In genomic region chr9:56862863-56863262, GRCm38 (mm10) we compare ENCODE assay signal across 16 mouse cellular contexts. TPM values are rescaled to one million over a fixed set of nuclear protein-coding genes. Genes with fewer than 3 reads are reported as not detected.
"Had no signal": no experiment of that assay in that cellular context is flagged by ENCODE, and none has a peak within 500 bp of the region (broad histone marks: within the 10 kb centered on the region; RNA-seq: fewer than 3 reads in every experiment).

No protein-coding gene starts in this region.

- H3K36me3 ChIP-seq: limb, embryonic 13.5 days; midbrain, embryonic 13.5 days; neural tube, embryonic 15.5 days had no signal

- H3K4me2 ChIP-seq: midbrain, embryonic 13.5 days; neural tube, embryonic 15.5 days had no signal

- H3K27me3 ChIP-seq: limb, embryonic 13.5 days had no signal

- DNase-seq: left cerebral cortex, postnatal 4 days; lung, adult 18-20 months; lung, postnatal 36 days; right cerebral cortex, adult 18-20 months; right cerebral cortex, postnatal 25 days; thymus, postnatal 36 days had no signal

- H3K27ac ChIP-seq: kidney, postnatal 0 days; layer of hippocampus, adult 2 months; liver, embryonic 14.5 days; midbrain, embryonic 13.5 days; neural tube, embryonic 15.5 days had no signal

- ATAC-seq: midbrain, embryonic 13.5 days had no signal

- H3K9ac ChIP-seq: limb, embryonic 13.5 days; liver, embryonic 14.5 days; midbrain, embryonic 13.5 days; neural tube, embryonic 15.5 days had no signal

- H3K4me3 ChIP-seq: layer of hippocampus, adult 2 months; limb, embryonic 13.5 days; midbrain, embryonic 13.5 days; myocyte; neural tube, embryonic 15.5 days had no signal

- H3K9me3 ChIP-seq: limb, embryonic 13.5 days; midbrain, embryonic 13.5 days; neural tube, embryonic 15.5 days had no signal

RNA-seq across cellular contexts. Expression of gene Odf3l1, which starts 1.6 kb away (rescaled TPM):
- total RNA-seq: layer of hippocampus, adult 2 months; left cerebral cortex, postnatal 4 days; liver, adult 2 months; megakaryocyte progenitor cell, adult 5-6 weeks had no signal
- polyA plus RNA-seq: liver, embryonic 14.5 days; midbrain, embryonic 13.5 days; neural tube, embryonic 11.5 days had no signal

RNA-seq across cellular contexts. Expression of gene Cspg4, which starts 2.0 kb away (rescaled TPM):
- total RNA-seq: megakaryocyte progenitor cell, adult 5-6 weeks had no signal
